Mouse (Mus musculus) cortical plate, adult 2 months (tissue): ENCODE measurements around the gene Med12l.

Experiments
- CTCF ChIP-seq: fragments of 200-500 bp; IDR thresholded peaks from 2 replicates; pipeline ENCODE4 v1.5.1; 2011; ENCODE audit warnings: mild to moderate bottlenecking, control low read depth, low read length; ENCODE audit not compliant: insufficient read depth; ENCODE audit errors: extremely low read depth
- POLR2A ChIP-seq: fragments of 200-500 bp; IDR thresholded peaks from 2 replicates; pipeline ENCODE4 v1.6.1; 2011; ENCODE audit warnings: mild to moderate bottlenecking, low read length, control low read depth; ENCODE audit not compliant: insufficient read depth; ENCODE audit errors: extremely low read depth

GRCm38 (mm10) chr3:59197329-59197948, 191.8 kb downstream of the Med12l start:
- TF ChIP-seq CTCF, result no peak
- TF ChIP-seq POLR2A, result no peak
